Mouse (Mus musculus): ENCODE measurements around the gene 1700067K01Rik. TPM values are rescaled to one million over a fixed set of nuclear protein-coding genes. Genes with fewer than 3 reads are reported as not detected.

1700067K01Rik gene
- polyA plus RNA-seq, 1 experiment from 2014 or later = 0.52 TPM

GRCm38 (mm10) chr8:84008362-84008761, 7.1 kb downstream of the 1700067K01Rik start:
- no peak overlapping the region for H3K27ac ChIP-seq
- no peak for DNase-seq (ENCODE audit: low spot score)
- 30% methylated on average over 7 of the region's 7 CpGs for WGBS
- peaks cover 45% of the 10 kb centered on the region for H3K27me3 ChIP-seq (ENCODE audit: insufficient read depth, poor library complexity, severe bottlenecking)
- H3K36me3 ChIP-seq = no peaks in the 10 kb centered on the region
- H3K4me3 ChIP-seq = no peak overlapping the region
- H3K4me1 ChIP-seq (replicated peaks) = peaks cover 51% of the 10 kb centered on the region
- H3K9me3 ChIP-seq = no peaks in the 10 kb centered on the region

- H3K4me3 ChIP-seq = no peak overlapping the region
- H3K27me3 ChIP-seq (ENCODE audit: insufficient read depth, poor library complexity, severe bottlenecking) = peaks cover 53% of the 10 kb centered on the region
- H3K27ac ChIP-seq = no peak overlapping the region
- WGBS = 2% methylated on average over 11 of the region's 11 CpGs
- no peaks in the 10 kb centered on the region for H3K36me3 ChIP-seq
- H3K9me3 ChIP-seq = no peaks in the 10 kb centered on the region
- peak; percentile 90 for DNase-seq (ENCODE audit: low spot score)
- H3K4me1 ChIP-seq (replicated peaks) = peaks cover 42% of the 10 kb centered on the region
Observed at GRCm38 (mm10) chr8:84009876-84010275, 8.6 kb downstream of the 1700067K01Rik start.

GRCm38 (mm10) chr8:84010625-84011611, 9.6 kb downstream of the 1700067K01Rik start:
- H3K36me3 ChIP-seq = no peaks in the 10 kb centered on the region
- H3K9me3 ChIP-seq = peaks cover 2% of the 10 kb centered on the region; the same call in 1 of the 2 replicates
- peaks cover 38% of the 10 kb centered on the region for H3K4me1 ChIP-seq (replicated peaks)
- peak overlapping the region; percentile 64; the same call in 1 of the 2 replicates for H3K27ac ChIP-seq
- H3K4me3 ChIP-seq = peak overlapping the region; percentile 63
- 2% methylated on average over 83 of the region's 83 CpGs for WGBS
- peak; percentile 81 for DNase-seq (ENCODE audit: low spot score)
- H3K27me3 ChIP-seq (ENCODE audit: insufficient read depth, poor library complexity, severe bottlenecking) = peaks cover 58% of the 10 kb centered on the region

GRCm38 (mm10) chr8:84011705-84012498, 10.6 kb downstream of the 1700067K01Rik start, which contains the start of gene 2210011C24Rik:
TSS of gene 2210011C24Rik (minus strand) at chr8:84012171.
- H3K27ac ChIP-seq = peak within 1 kb of the TSS; percentile 64; the same call in 1 of the 2 replicates
- H3K4me1 ChIP-seq (replicated peaks) = peaks cover 38% of the 10 kb centered on the region
- peaks cover 62% of the 10 kb centered on the region for H3K27me3 ChIP-seq (ENCODE audit: insufficient read depth, poor library complexity, severe bottlenecking)
- peaks cover 5% of the 10 kb centered on the region; the same call in 1 of the 2 replicates for H3K9me3 ChIP-seq
- under 1% methylated on average over 45 of the region's 45 CpGs for WGBS
- DNase-seq (ENCODE audit: low spot score) = peak; percentile 34
- H3K4me3 ChIP-seq = peak within 1 kb of the TSS; percentile 63
- no peaks in the 10 kb centered on the region for H3K36me3 ChIP-seq

GRCm38 (mm10) chr8:84012499-84013165, 11.3 kb downstream of the 1700067K01Rik start:
- H3K27ac ChIP-seq = peak overlapping the region; percentile 45; the same call in 1 of the 2 replicates
- no peaks in the 10 kb centered on the region for H3K36me3 ChIP-seq
- H3K27me3 ChIP-seq (ENCODE audit: insufficient read depth, poor library complexity, severe bottlenecking) = peaks cover 65% of the 10 kb centered on the region
- peak; percentile 51 for DNase-seq (ENCODE audit: low spot score)
- peak overlapping the region; percentile 63 for H3K4me3 ChIP-seq
- peaks cover 5% of the 10 kb centered on the region; the same call in 1 of the 2 replicates for H3K9me3 ChIP-seq
- H3K4me1 ChIP-seq (replicated peaks) = peaks cover 38% of the 10 kb centered on the region
- WGBS = 5% methylated on average over 35 of the region's 35 CpGs

GRCm38 (mm10) chr8:84015833-84016232, 14.5 kb downstream of the 1700067K01Rik start:
- WGBS = 93% methylated on average over 5 of the region's 5 CpGs
- peaks cover 5% of the 10 kb centered on the region; the same call in 1 of the 2 replicates for H3K9me3 ChIP-seq
- H3K4me1 ChIP-seq (replicated peaks) = peaks cover 23% of the 10 kb centered on the region
- no peak overlapping the region for H3K27ac ChIP-seq
- no peak for DNase-seq (ENCODE audit: low spot score)
- H3K36me3 ChIP-seq = no peaks in the 10 kb centered on the region
- H3K4me3 ChIP-seq = no peak overlapping the region
- H3K27me3 ChIP-seq (ENCODE audit: insufficient read depth, poor library complexity, severe bottlenecking) = peaks cover 73% of the 10 kb centered on the region

GRCm38 (mm10) chr8:84019738-84020137, 18.4 kb downstream of the 1700067K01Rik start:
- no peaks in the 10 kb centered on the region for H3K36me3 ChIP-seq
- H3K27ac ChIP-seq = no peak overlapping the region
- H3K4me3 ChIP-seq = no peak overlapping the region
- H3K27me3 ChIP-seq (ENCODE audit: insufficient read depth, poor library complexity, severe bottlenecking) = peaks cover 70% of the 10 kb centered on the region
- H3K4me1 ChIP-seq (replicated peaks) = peaks cover 29% of the 10 kb centered on the region
- 87% methylated on average over 9 of the region's 9 CpGs for WGBS
- no peak for DNase-seq (ENCODE audit: low spot score)
- peaks cover 5% of the 10 kb centered on the region; the same call in 1 of the 2 replicates for H3K9me3 ChIP-seq

GRCm38 (mm10) chr8:84021096-84021495, 19.8 kb downstream of the 1700067K01Rik start, which contains the start of gene Palm3:
TSS of gene Palm3 (plus strand) at chr8:84021471.
- peak; percentile 30 for DNase-seq (ENCODE audit: low spot score)
- WGBS = 7% methylated on average over 18 of the region's 18 CpGs
- Histone ChIP-seq H3K27ac (peak within 1 kb of the TSS; percentile 19), H3K4me3 (peak within 1 kb of the TSS; percentile 29), H3K36me3 (no peaks in the 10 kb centered on the region), H3K4me1 (replicated peaks) (peaks cover 37% of the 10 kb centered on the region), H3K27me3 (ENCODE audit: insufficient read depth, poor library complexity, severe bottlenecking) (peaks cover 74% of the 10 kb centered on the region), H3K9me3 (peaks cover 1% of the 10 kb centered on the region; the same call in 1 of the 2 replicates)

GRCm38 (mm10) chr8:84021569-84021968, 20.3 kb downstream of the 1700067K01Rik start:
- Histone ChIP-seq H3K4me3 (peak overlapping the region; percentile 29), H3K36me3 (no peaks in the 10 kb centered on the region), H3K27ac (peak overlapping the region; percentile 19), H3K27me3 (ENCODE audit: insufficient read depth, poor library complexity, severe bottlenecking) (peaks cover 78% of the 10 kb centered on the region), H3K9me3 (no peaks in the 10 kb centered on the region), H3K4me1 (replicated peaks) (peaks cover 42% of the 10 kb centered on the region)
- DNase-seq (ENCODE audit: low spot score) = no peak
- 44% methylated on average over 12 of the region's 12 CpGs for WGBS

GRCm38 (mm10) chr8:84023085-84023484, 21.8 kb downstream of the 1700067K01Rik start:
- H3K27me3 ChIP-seq (ENCODE audit: insufficient read depth, poor library complexity, severe bottlenecking) = peaks cover 88% of the 10 kb centered on the region
- no peaks in the 10 kb centered on the region for H3K36me3 ChIP-seq
- WGBS = 58% methylated on average over 5 of the region's 5 CpGs
- H3K4me3 ChIP-seq = no peak overlapping the region
- peaks cover 53% of the 10 kb centered on the region for H3K4me1 ChIP-seq (replicated peaks)
- no peak overlapping the region for H3K27ac ChIP-seq
- no peaks in the 10 kb centered on the region for H3K9me3 ChIP-seq
- DNase-seq (ENCODE audit: low spot score) = no peak

- no peaks in the 10 kb centered on the region for H3K9me3 ChIP-seq
- DNase-seq (ENCODE audit: low spot score) = no peak
- no peak overlapping the region for H3K4me3 ChIP-seq
- H3K27me3 ChIP-seq (ENCODE audit: insufficient read depth, poor library complexity, severe bottlenecking) = peaks cover 90% of the 10 kb centered on the region
- peaks cover 58% of the 10 kb centered on the region for H3K4me1 ChIP-seq (replicated peaks)
- no peak overlapping the region for H3K27ac ChIP-seq
- H3K36me3 ChIP-seq = no peaks in the 10 kb centered on the region
- 67% methylated on average over 1 of the region's 1 CpGs for WGBS
Observed at GRCm38 (mm10) chr8:84023631-84024030, 22.3 kb downstream of the 1700067K01Rik start.

GRCm38 (mm10) chr8:84024171-84024570, 22.9 kb downstream of the 1700067K01Rik start:
- Histone ChIP-seq H3K4me1 (replicated peaks) (peaks cover 58% of the 10 kb centered on the region), H3K9me3 (no peaks in the 10 kb centered on the region), H3K27ac (no peak overlapping the region), H3K4me3 (no peak overlapping the region), H3K27me3 (ENCODE audit: insufficient read depth, poor library complexity, severe bottlenecking) (peaks cover 95% of the 10 kb centered on the region), H3K36me3 (no peaks in the 10 kb centered on the region)
- 12% methylated on average over 10 of the region's 10 CpGs for WGBS
- DNase-seq (ENCODE audit: low spot score) = peak; percentile 76
